Mouse (Mus musculus) erythroblast, embryonic 14.5 days (primary cell): Measurements from ENCODE around the gene Prkg1.

Experiments used
- GATA1 ChIP-seq: IDR thresholded peaks from 2 replicates; pipeline ENCODE4 v1.6.1; 2012; ENCODE audit warnings: low read length, inconsistent platforms, mixed read lengths
- TAL1 ChIP-seq: IDR thresholded peaks from 3 replicates; pipeline ENCODE4 v1.6.1; 2012; ENCODE audit warnings: low read length, inconsistent platforms, mixed read lengths

GRCm38 (mm10) chr19:31038951-31039350 lies 725.9 kb downstream of the Prkg1 start:
- TF ChIP-seq TAL1 (no peak), GATA1 (no peak)
